Mouse (Mus musculus): ENCODE data around the gene Snx17. TPM values are rescaled to one million over a fixed set of nuclear protein-coding genes. Genes with fewer than 3 reads are reported as not detected.

The Snx17 gene
- polyA plus RNA-seq, 1 experiment from 2014 or later = 140 TPM

- H3K27ac ChIP-seq = peak within 1 kb of the TSS; percentile 96
- peaks cover 5% of the 10 kb centered on the region; the same call in 1 of the 2 replicates for H3K4me1 ChIP-seq
- H3K36me3 ChIP-seq = peaks cover 11% of the 10 kb centered on the region; the same call in 1 of the 2 replicates
- H3K4me3 ChIP-seq = peak within 1 kb of the TSS; percentile 98
- peak; percentile 99 for DNase-seq (ENCODE audit: low spot score)
- H3K9me3 ChIP-seq (replicated peaks) = no peaks in the 10 kb centered on the region
- under 1% methylated on average over 69 of the region's 70 CpGs for WGBS
- H3K27me3 ChIP-seq (ENCODE audit: low read depth, poor library complexity, severe bottlenecking) = no peaks in the 10 kb centered on the region
Observed at GRCm38 (mm10) chr5:31220448-31221303, 27.6 kb downstream of the Snx17 start, which contains the start of gene Ppm1g. Gene Ppm1g, minus strand, starts transcription at chr5:31220687.

- Histone ChIP-seq H3K9me3 (replicated peaks) (no peaks in the 10 kb centered on the region), H3K4me3 (peak overlapping the region; percentile 98), H3K27ac (peak overlapping the region; percentile 96), H3K27me3 (ENCODE audit: low read depth, poor library complexity, severe bottlenecking) (no peaks in the 10 kb centered on the region), H3K36me3 (peaks cover 8% of the 10 kb centered on the region; the same call in 1 of the 2 replicates), H3K4me1 (peaks cover 5% of the 10 kb centered on the region; the same call in 1 of the 2 replicates)
- WGBS = 15% methylated on average over 11 of the region's 11 CpGs
- peak; percentile 49 for DNase-seq (ENCODE audit: low spot score)
Observed at GRCm38 (mm10) chr5:31221304-31221945, 28.4 kb downstream of the Snx17 start.

GRCm38 (mm10) chr5:31222696-31223095, 29.7 kb downstream of the Snx17 start:
- Histone ChIP-seq H3K36me3 (no peaks in the 10 kb centered on the region), H3K9me3 (replicated peaks) (no peaks in the 10 kb centered on the region), H3K4me3 (no peak overlapping the region), H3K27me3 (ENCODE audit: low read depth, poor library complexity, severe bottlenecking) (no peaks in the 10 kb centered on the region), H3K27ac (no peak overlapping the region), H3K4me1 (peaks cover 5% of the 10 kb centered on the region; the same call in 1 of the 2 replicates)
- 93% methylated on average over 9 of the region's 9 CpGs for WGBS
- DNase-seq (ENCODE audit: low spot score) = no peak

- H3K4me3 ChIP-seq = no peak overlapping the region
Observed at GRCm38 (mm10) chr5:31226641-31227040, 33.6 kb downstream of the Snx17 start.

GRCm38 (mm10) chr5:31240637-31241521, 47.9 kb downstream of the Snx17 start, which contains the start of the genes Nrbp1 and Gm9970:
Gene Nrbp1, plus strand, starts transcription at chr5:31240864.
Gene Gm9970, minus strand, starts transcription at chr5:31241232.
- Histone ChIP-seq H3K27me3 (ENCODE audit: low read depth, poor library complexity, severe bottlenecking) (no peaks in the 10 kb centered on the region), H3K4me1 (peaks cover 13% of the 10 kb centered on the region)
- under 1% methylated on average over 102 of the region's 103 CpGs for WGBS

More at GRCm38 (mm10) chr5:31226641-31227040, 33.6 kb downstream of the Snx17 start:
- Histone ChIP-seq H3K27me3 (ENCODE audit: low read depth, poor library complexity, severe bottlenecking) (no peaks in the 10 kb centered on the region), H3K27ac (no peak overlapping the region), H3K4me1 (no peaks in the 10 kb centered on the region), H3K9me3 (replicated peaks) (no peaks in the 10 kb centered on the region), H3K36me3 (no peaks in the 10 kb centered on the region)
- WGBS = 78% methylated on average over 1 of the region's 1 CpGs
- DNase-seq (ENCODE audit: low spot score) = no peak

GRCm38 (mm10) chr5:31241522-31242034, 48.6 kb downstream of the Snx17 start:
- Histone ChIP-seq H3K4me1 (peaks cover 13% of the 10 kb centered on the region), H3K27ac (peak overlapping the region; percentile 97), H3K4me3 (peak overlapping the region; percentile 96), H3K27me3 (ENCODE audit: low read depth, poor library complexity, severe bottlenecking) (no peaks in the 10 kb centered on the region), H3K9me3 (replicated peaks) (no peaks in the 10 kb centered on the region), H3K36me3 (peaks cover 31% of the 10 kb centered on the region)
- WGBS = 1% methylated on average over 13 of the region's 13 CpGs
- no peak for DNase-seq (ENCODE audit: low spot score)

More at GRCm38 (mm10) chr5:31240637-31241521, 47.9 kb downstream of the Snx17 start, which contains the start of the genes Nrbp1 and Gm9970:
- DNase-seq (ENCODE audit: low spot score) = peak; percentile 94
- Histone ChIP-seq H3K36me3 (peaks cover 24% of the 10 kb centered on the region), H3K27ac (peak within 1 kb of the TSS; percentile 97), H3K9me3 (replicated peaks) (no peaks in the 10 kb centered on the region), H3K4me3 (peak within 1 kb of the TSS; percentile 96)

- 48% methylated on average over 10 of the region's 10 CpGs for WGBS
- Histone ChIP-seq H3K27ac (no peak overlapping the region), H3K4me3 (peak overlapping the region; percentile 96), H3K27me3 (ENCODE audit: low read depth, poor library complexity, severe bottlenecking) (no peaks in the 10 kb centered on the region), H3K4me1 (peaks cover 13% of the 10 kb centered on the region), H3K36me3 (peaks cover 37% of the 10 kb centered on the region), H3K9me3 (replicated peaks) (no peaks in the 10 kb centered on the region)
- DNase-seq (ENCODE audit: low spot score) = no peak
Observed at GRCm38 (mm10) chr5:31242191-31242590, 49.2 kb downstream of the Snx17 start.

Other genes starting within 250 kb of the Snx17 start
- gene Cgref1, start 247.6 kb upstream of the Snx17 start, polyA plus RNA-seq (2016; fragmentation: Nextera tagmentation; extraction: Ambion mirVana) = 1.0 and 2.5 TPM in 2 replicates
- 139 and 142 TPM in 2 replicates for gene Preb, start 232.9 kb upstream of the Snx17 start, polyA plus RNA-seq (2016; fragmentation: Nextera tagmentation; extraction: Ambion mirVana)
- gene Tcf23, start 224.6 kb upstream of the Snx17 start, polyA plus RNA-seq (2016; fragmentation: Nextera tagmentation; extraction: Ambion mirVana) = not detected in 2 replicates
- gene Atraid, start 144.9 kb upstream of the Snx17 start, polyA plus RNA-seq (2016; fragmentation: Nextera tagmentation; extraction: Ambion mirVana) = 51.8 and 69.7 TPM in 2 replicates
- gene Slc5a6, start 144.3 kb upstream of the Snx17 start, polyA plus RNA-seq (2016; fragmentation: Nextera tagmentation; extraction: Ambion mirVana) = 10.4 and 10.8 TPM in 2 replicates
- gene Cad, start 138.4 kb upstream of the Snx17 start, polyA plus RNA-seq (2016; fragmentation: Nextera tagmentation; extraction: Ambion mirVana) = 63.1 and 71.3 TPM in 2 replicates
- gene Dnajc5g, start 86.9 kb upstream of the Snx17 start, polyA plus RNA-seq (2016; fragmentation: Nextera tagmentation; extraction: Ambion mirVana) = not detected in 2 replicates
- gene Slc30a3, start 85.0 kb upstream of the Snx17 start, polyA plus RNA-seq (2016; fragmentation: Nextera tagmentation; extraction: Ambion mirVana) = 0.24 and 0.26 TPM in 2 replicates
- gene Trim54, start 76.5 kb upstream of the Snx17 start, polyA plus RNA-seq (2016; fragmentation: Nextera tagmentation; extraction: Ambion mirVana) = 0.23 TPM in 1 of 2 replicates, not detected in the other
- gene Ucn, start 54.4 kb upstream of the Snx17 start, polyA plus RNA-seq (2016; fragmentation: Nextera tagmentation; extraction: Ambion mirVana) = not detected in 2 replicates
- 54.2 and 66.0 TPM in 2 replicates for gene Mpv17, start 39.0 kb upstream of the Snx17 start, polyA plus RNA-seq (2016; fragmentation: Nextera tagmentation; extraction: Ambion mirVana)
- gene Gm29609, start 13.3 kb upstream of the Snx17 start, polyA plus RNA-seq (2016; fragmentation: Nextera tagmentation; extraction: Ambion mirVana) = 1.0 and 1.3 TPM in 2 replicates
- 120 and 136 TPM in 2 replicates for gene Gtf3c2, start 13.1 kb upstream of the Snx17 start, polyA plus RNA-seq (2016; fragmentation: Nextera tagmentation; extraction: Ambion mirVana)
- gene Eif2b4, start 203 bp downstream of the Snx17 start, polyA plus RNA-seq (2016; fragmentation: Nextera tagmentation; extraction: Ambion mirVana) = 85.7 and 89.6 TPM in 2 replicates
- 11.8 and 11.9 TPM in 2 replicates for gene Zfp513, start 9.1 kb downstream of the Snx17 start, polyA plus RNA-seq (2016; fragmentation: Nextera tagmentation; extraction: Ambion mirVana)
- gene Ppm1g, start 27.5 kb downstream of the Snx17 start, polyA plus RNA-seq (2016; fragmentation: Nextera tagmentation; extraction: Ambion mirVana) = 189 and 210 TPM in 2 replicates
- 118 and 133 TPM in 2 replicates for gene Nrbp1, start 47.6 kb downstream of the Snx17 start, polyA plus RNA-seq (2016; fragmentation: Nextera tagmentation; extraction: Ambion mirVana)
- gene Gm9970, start 48.0 kb downstream of the Snx17 start, polyA plus RNA-seq (2016; fragmentation: Nextera tagmentation; extraction: Ambion mirVana) = 0.40 and 0.48 TPM in 2 replicates
- gene Krtcap3, start 58.5 kb downstream of the Snx17 start, polyA plus RNA-seq (2016; fragmentation: Nextera tagmentation; extraction: Ambion mirVana) = 18.3 and 26.7 TPM in 2 replicates
- gene Ift172, start 97.9 kb downstream of the Snx17 start, polyA plus RNA-seq (2016; fragmentation: Nextera tagmentation; extraction: Ambion mirVana) = 34.7 and 48.6 TPM in 2 replicates
- 69.0 and 70.6 TPM in 2 replicates for gene Fndc4, start 102.9 kb downstream of the Snx17 start, polyA plus RNA-seq (2016; fragmentation: Nextera tagmentation; extraction: Ambion mirVana)
- 0.31 TPM in 1 of 2 replicates, not detected in the other for gene Gckr, start 104.2 kb downstream of the Snx17 start, polyA plus RNA-seq (2016; fragmentation: Nextera tagmentation; extraction: Ambion mirVana)

Data from limb, embryonic 10.5 days (tissue).